Mouse (Mus musculus): ENCODE measurements around the gene Gm10097.

DNA sequence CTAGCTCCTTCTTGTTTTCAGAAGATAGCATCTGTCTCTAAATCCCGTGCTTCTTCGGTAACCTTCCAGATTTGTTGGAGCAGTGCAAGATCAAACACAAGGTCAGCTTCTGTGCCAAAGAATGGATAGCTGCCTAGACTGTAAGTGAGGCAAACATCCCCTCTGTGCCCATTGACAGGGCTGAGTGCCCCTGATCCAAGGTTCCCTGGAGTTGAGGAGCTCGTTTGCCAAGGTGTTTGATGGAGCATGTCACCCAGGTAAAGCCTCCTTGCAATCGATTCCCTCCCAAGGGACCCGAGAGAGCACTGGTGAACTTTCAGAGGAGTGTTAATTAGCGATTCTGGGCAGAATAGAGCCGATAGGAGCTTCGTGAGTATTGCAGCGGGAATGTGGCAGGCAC lies 40.7 kb upstream of the Gm10097 start:
- TF ChIP-seq CTCF (IDR thresholded peaks at IDR 0.05; ENCODE audit: low read depth, low read length) (no peak), POLR2A (IDR thresholded peaks at IDR 0.05; ENCODE audit: extremely low read depth, insufficient read depth, low read length) (no peak)

Data from liver, adult 2 months (tissue).